Mouse (Mus musculus): ENCODE data around the gene Tmem151a. TPM values are rescaled to one million over a fixed set of nuclear protein-coding genes. Genes with fewer than 3 reads are reported as not detected.
A peak's percentile ranks its signal among the peaks of the same experiment; 100 is the strongest.

Tmem151a gene
- polyA plus RNA-seq, 1 experiment = 10.1 TPM

- Histone ChIP-seq H3K36me3 (ENCODE audit: control insufficient read depth, insufficient read depth) (no peaks in the 10 kb centered on the region), H3K79me2 (ENCODE audit: control insufficient read depth, insufficient read depth) (no peaks in the 10 kb centered on the region), H3K27me3 (ENCODE audit: control insufficient read depth, insufficient read depth, insufficient read length) (peaks cover 7% of the 10 kb centered on the region), H3K4me3 (no peak overlapping the region), H3K4me2 (ENCODE audit: low read depth) (no peak overlapping the region), H3ac (ENCODE audit: control insufficient read depth, insufficient read length) (no peak overlapping the region)
- TF ChIP-seq MYOD1 (IDR thresholded peaks at IDR 0.05; ENCODE audit: control insufficient read depth in 1 of 3, insufficient read length in 2 of 3, low read depth in 2 of 3) (no peak), SRF (IDR thresholded peaks at IDR 0.05; ENCODE audit: control insufficient read depth, insufficient read length, low read depth) (no peak), MAX (IDR thresholded peaks at IDR 0.05; ENCODE audit: low read depth) (no peak), REST (IDR thresholded peaks at IDR 0.05; ENCODE audit: insufficient read depth, insufficient read length) (no peak), POLR2A (IDR thresholded peaks at IDR 0.05; ENCODE audit: insufficient read length, low read depth) (no peak), CEBPB (IDR thresholded peaks at IDR 0.05; ENCODE audit: insufficient read depth, poor library complexity, severe bottlenecking) (no peak), MYOG (IDR thresholded peaks at IDR 0.05; ENCODE audit: control insufficient read depth in 1 of 3, insufficient read depth in 1 of 3, insufficient read length in 2 of 3, low read depth in 2 of 3) (no peak), E2F4 (IDR thresholded peaks at IDR 0.05; ENCODE audit: insufficient read depth) (no peak), TCF12 (IDR thresholded peaks at IDR 0.05; ENCODE audit: insufficient read depth, poor library complexity, severe bottlenecking) (no peak), POLR2AphosphoS2 (IDR thresholded peaks at IDR 0.05; ENCODE audit: insufficient read length, low read depth) (no peak), USF1 (IDR thresholded peaks at IDR 0.05; ENCODE audit: low read depth) (no peak), TCF3 (IDR thresholded peaks at IDR 0.05; ENCODE audit: insufficient read length, low read depth) (no peak)
Measured at GRCm38 (mm10) chr19:5123241-5123640, 37.9 kb upstream of the Tmem151a start.

GRCm38 (mm10) chr19:5122492-5122891 lies 37.2 kb upstream of the Tmem151a start:
- H3K4me2 ChIP-seq (ENCODE audit: low read depth) = no peak overlapping the region
- H3K27me3 ChIP-seq (ENCODE audit: control insufficient read depth, insufficient read depth, insufficient read length) = peaks cover 7% of the 10 kb centered on the region
- TF ChIP-seq SRF (IDR thresholded peaks at IDR 0.05; ENCODE audit: control insufficient read depth, insufficient read length, low read depth) (no peak), MAX (IDR thresholded peaks at IDR 0.05; ENCODE audit: low read depth) (no peak), USF1 (IDR thresholded peaks at IDR 0.05; ENCODE audit: low read depth) (no peak), E2F4 (IDR thresholded peaks at IDR 0.05; ENCODE audit: insufficient read depth) (no peak), CEBPB (IDR thresholded peaks at IDR 0.05; ENCODE audit: insufficient read depth, poor library complexity, severe bottlenecking) (no peak), REST (IDR thresholded peaks at IDR 0.05; ENCODE audit: insufficient read depth, insufficient read length) (no peak)

GRCm38 (mm10) chr19:5118384-5118698 lies 33.0 kb upstream of the Tmem151a start, which contains the start of gene Klc2:
Klc2 (minus strand) TSS chr19:5118560.
- peak; percentile 34 for TF ChIP-seq POLR2A (IDR thresholded peaks at IDR 0.05; ENCODE audit: insufficient read length, low read depth)
- TF ChIP-seq USF1 (IDR thresholded peaks at IDR 0.05; ENCODE audit: low read depth) = no peak
- H3ac ChIP-seq (ENCODE audit: control insufficient read depth, insufficient read length) = peak within 1 kb of the TSS; percentile 31

More at GRCm38 (mm10) chr19:5122492-5122891, 37.2 kb upstream of the Tmem151a start:
- Histone ChIP-seq H3K36me3 (ENCODE audit: control insufficient read depth, insufficient read depth) (no peaks in the 10 kb centered on the region), H3K79me2 (ENCODE audit: control insufficient read depth, insufficient read depth) (peaks cover 1% of the 10 kb centered on the region), H3ac (ENCODE audit: control insufficient read depth, insufficient read length) (no peak overlapping the region), H3K4me3 (no peak overlapping the region)

GRCm38 (mm10) chr19:5117494-5118383 lies 32.4 kb upstream of the Tmem151a start:
- H3K36me3 ChIP-seq (ENCODE audit: control insufficient read depth, insufficient read depth) = peaks cover 4% of the 10 kb centered on the region
- peak overlapping the region; percentile 99 for H3K4me2 ChIP-seq (ENCODE audit: low read depth)
- no peak for TF ChIP-seq TCF12 (IDR thresholded peaks at IDR 0.05; ENCODE audit: insufficient read depth, poor library complexity, severe bottlenecking)
- no peak for TF ChIP-seq MYOG (IDR thresholded peaks at IDR 0.05; ENCODE audit: control insufficient read depth in 1 of 3, insufficient read depth in 1 of 3, insufficient read length in 2 of 3, low read depth in 2 of 3)
- TF ChIP-seq POLR2AphosphoS2 (IDR thresholded peaks at IDR 0.05; ENCODE audit: insufficient read length, low read depth) = peak; percentile 36
- TF ChIP-seq TCF3 (IDR thresholded peaks at IDR 0.05; ENCODE audit: insufficient read length, low read depth) = no peak
- no peak for TF ChIP-seq SRF (IDR thresholded peaks at IDR 0.05; ENCODE audit: control insufficient read depth, insufficient read length, low read depth)
- no peak for TF ChIP-seq USF1 (IDR thresholded peaks at IDR 0.05; ENCODE audit: low read depth)
- no peak for TF ChIP-seq REST (IDR thresholded peaks at IDR 0.05; ENCODE audit: insufficient read depth, insufficient read length)
- no peak for TF ChIP-seq E2F4 (IDR thresholded peaks at IDR 0.05; ENCODE audit: insufficient read depth)
- TF ChIP-seq MAX (IDR thresholded peaks at IDR 0.05; ENCODE audit: low read depth) = no peak
- TF ChIP-seq MYOD1 (IDR thresholded peaks at IDR 0.05; ENCODE audit: control insufficient read depth in 1 of 3, insufficient read length in 2 of 3, low read depth in 2 of 3) = no peak
- no peak for TF ChIP-seq CEBPB (IDR thresholded peaks at IDR 0.05; ENCODE audit: insufficient read depth, poor library complexity, severe bottlenecking)
- TF ChIP-seq POLR2A (IDR thresholded peaks at IDR 0.05; ENCODE audit: insufficient read length, low read depth) = peak; percentile 75
- peaks cover 11% of the 10 kb centered on the region for H3K79me2 ChIP-seq (ENCODE audit: control insufficient read depth, insufficient read depth)
- no peaks in the 10 kb centered on the region for H3K27me3 ChIP-seq (ENCODE audit: control insufficient read depth, insufficient read depth, insufficient read length)
- H3ac ChIP-seq (ENCODE audit: control insufficient read depth, insufficient read length) = peak overlapping the region; percentile 31
- peak overlapping the region; percentile 69 for H3K4me3 ChIP-seq

More at GRCm38 (mm10) chr19:5118384-5118698, 33.0 kb upstream of the Tmem151a start, which contains the start of gene Klc2:
- H3K36me3 ChIP-seq (ENCODE audit: control insufficient read depth, insufficient read depth) = peaks cover 4% of the 10 kb centered on the region
- H3K27me3 ChIP-seq (ENCODE audit: control insufficient read depth, insufficient read depth, insufficient read length) = no peaks in the 10 kb centered on the region
- peaks cover 11% of the 10 kb centered on the region for H3K79me2 ChIP-seq (ENCODE audit: control insufficient read depth, insufficient read depth)
- H3K4me3 ChIP-seq = peak within 1 kb of the TSS; percentile 69
- H3K4me2 ChIP-seq (ENCODE audit: low read depth) = peak within 1 kb of the TSS; percentile 99

GRCm38 (mm10) chr19:5113783-5114182 lies 28.5 kb upstream of the Tmem151a start:
- TF ChIP-seq POLR2AphosphoS2 (IDR thresholded peaks at IDR 0.05; ENCODE audit: insufficient read length, low read depth) (no peak), USF1 (IDR thresholded peaks at IDR 0.05; ENCODE audit: low read depth) (no peak), TCF3 (IDR thresholded peaks at IDR 0.05; ENCODE audit: insufficient read length, low read depth) (no peak), E2F4 (IDR thresholded peaks at IDR 0.05; ENCODE audit: insufficient read depth) (no peak), CEBPB (IDR thresholded peaks at IDR 0.05; ENCODE audit: insufficient read depth, poor library complexity, severe bottlenecking) (no peak), POLR2A (IDR thresholded peaks at IDR 0.05; ENCODE audit: insufficient read length, low read depth) (no peak), MYOG (IDR thresholded peaks at IDR 0.05; ENCODE audit: control insufficient read depth in 1 of 3, insufficient read depth in 1 of 3, insufficient read length in 2 of 3, low read depth in 2 of 3) (no peak), MAX (IDR thresholded peaks at IDR 0.05; ENCODE audit: low read depth) (no peak), TCF12 (IDR thresholded peaks at IDR 0.05; ENCODE audit: insufficient read depth, poor library complexity, severe bottlenecking) (no peak), SRF (IDR thresholded peaks at IDR 0.05; ENCODE audit: control insufficient read depth, insufficient read length, low read depth) (no peak), MYOD1 (IDR thresholded peaks at IDR 0.05; ENCODE audit: control insufficient read depth in 1 of 3, insufficient read length in 2 of 3, low read depth in 2 of 3) (no peak), REST (IDR thresholded peaks at IDR 0.05; ENCODE audit: insufficient read depth, insufficient read length) (no peak)
- peaks cover 8% of the 10 kb centered on the region for H3K36me3 ChIP-seq (ENCODE audit: control insufficient read depth, insufficient read depth)
- no peak overlapping the region for H3K4me2 ChIP-seq (ENCODE audit: low read depth)
- H3K27me3 ChIP-seq (ENCODE audit: control insufficient read depth, insufficient read depth, insufficient read length) = no peaks in the 10 kb centered on the region
- H3K79me2 ChIP-seq (ENCODE audit: control insufficient read depth, insufficient read depth) = peaks cover 11% of the 10 kb centered on the region
- H3K4me3 ChIP-seq = no peak overlapping the region
- H3ac ChIP-seq (ENCODE audit: control insufficient read depth, insufficient read length) = no peak overlapping the region
